ENCODE assay signal across 23 mouse cellular contexts in genomic region chr11:104944723-104945122, GRCm38 (mm10).
DNase-seq lines count a peak whose midpoint lies in the region; ATAC-seq lines count a peak whose summit lies in the region.
"Had no signal": no experiment of that assay in that cellular context is flagged by ENCODE, and none has a peak within 500 bp of the region (broad histone marks: within the 10 kb centered on the region; RNA-seq: fewer than 3 reads in every experiment).

No protein-coding gene starts in this region.

- no peaks in the 10 kb centered on the region for H3K27me3 ChIP-seq in midbrain, embryonic 14.5 days (ENCODE audit: control insufficient read depth, insufficient read depth, low read length)
- H3K27me3 ChIP-seq: CH12.LX; embryonic facial prominence, embryonic 12.5 days; forebrain, embryonic 13.5 days; forebrain, embryonic 15.5 days; Patski had no signal

- H3K4me1 ChIP-seq in midbrain, embryonic 14.5 days (ENCODE audit: control insufficient read depth, insufficient read depth, low read length): no peaks in the 10 kb centered on the region
- H3K4me1 ChIP-seq: embryonic facial prominence, embryonic 10.5 days; embryonic facial prominence, embryonic 12.5 days; forebrain, embryonic 13.5 days; forebrain, embryonic 15.5 days had no signal

- peak; percentile 83 for DNase-seq in ES-CJ7 (ENCODE audit: low read depth, low spot score)
- peak; percentile 83 for DNase-seq in R1 (ENCODE audit: low read depth, low spot score)
- DNase-seq in ZHBTc4 (ENCODE audit: low read depth, low spot score): peak; percentile 92
- no peak for DNase-seq in midbrain, embryonic 14.5 days
- DNase-seq: adrenal gland, adult 2 months; adrenal gland, postnatal 10 days; adrenal gland, postnatal 25 days; B cell, adult 2 months; cerebellum, adult 11-12 months; cerebellum, adult 2 months; cerebellum, adult 9-10 months; cerebellum, postnatal 10 days; cerebellum, postnatal 25 days; forebrain, postnatal 0 days had no signal

- H3K36me3 ChIP-seq in midbrain, embryonic 14.5 days (ENCODE audit: control insufficient read depth, insufficient read depth, low read length): no peaks in the 10 kb centered on the region
- H3K36me3 ChIP-seq: embryonic facial prominence, embryonic 10.5 days; embryonic facial prominence, embryonic 12.5 days; forebrain, embryonic 15.5 days; G1E had no signal

- H3K4me3 ChIP-seq in midbrain, embryonic 14.5 days (replicated peaks; ENCODE audit: low read depth, low read length): no peak overlapping the region
- H3K4me3 ChIP-seq: embryonic facial prominence, embryonic 10.5 days; embryonic facial prominence, embryonic 12.5 days; forebrain, embryonic 13.5 days; forebrain, embryonic 15.5 days had no signal

- no peak for ATAC-seq in midbrain, embryonic 14.5 days (ENCODE audit: low FRiP score, low TSS enrichment)
- no peak for ATAC-seq in megakaryocyte progenitor cell, adult 5-6 weeks (replicated peaks; ENCODE audit: poor library complexity)
- ATAC-seq: CD4-positive, CD25-positive, alpha-beta regulatory T cell, adult 4 months; forebrain, embryonic 13.5 days; forebrain, embryonic 15.5 days; forebrain, postnatal 0 days; Patski had no signal

- no peak overlapping the region for H3K9ac ChIP-seq in midbrain, embryonic 14.5 days (replicated peaks; ENCODE audit: low read length)
- H3K9ac ChIP-seq: embryonic facial prominence, embryonic 12.5 days; forebrain, embryonic 13.5 days; forebrain, embryonic 15.5 days; forebrain, postnatal 0 days had no signal

- no peak overlapping the region for H3K27ac ChIP-seq in midbrain, embryonic 14.5 days (replicated peaks; ENCODE audit: low read depth, low read length)
- H3K27ac ChIP-seq: embryonic facial prominence, embryonic 10.5 days; embryonic facial prominence, embryonic 12.5 days; forebrain, embryonic 13.5 days; forebrain, embryonic 15.5 days had no signal

- no peak overlapping the region for H3K4me2 ChIP-seq in midbrain, embryonic 14.5 days (ENCODE audit: low read length)
- H3K4me2 ChIP-seq: embryonic facial prominence, embryonic 12.5 days; forebrain, embryonic 13.5 days; forebrain, embryonic 15.5 days had no signal

- no peaks in the 10 kb centered on the region for H3K9me3 ChIP-seq in midbrain, embryonic 14.5 days (ENCODE audit: control insufficient read depth, low read length)
- H3K9me3 ChIP-seq: embryonic facial prominence, embryonic 10.5 days; embryonic facial prominence, embryonic 12.5 days; forebrain, embryonic 13.5 days; forebrain, embryonic 15.5 days; G1E had no signal

- 72% methylated on average over 2 of the region's 2 CpGs for WGBS in midbrain, embryonic 14.5 days
